Mouse (Mus musculus): ENCODE measurements around the gene Gm21887. TPM values are rescaled to one million over a fixed set of nuclear protein-coding genes. Genes with fewer than 3 reads are reported as not detected.
"Not testable (repeated sequence)": the region's sequence is repeated elsewhere in the genome, so short reads cannot be mapped to it uniquely, and the experiment has no call there.

The Gm21887 gene
- polyA plus RNA-seq (2014; fragmentation: Nextera tagmentation; extraction: Ambion mirVana), result 236 and 294 TPM in 2 replicates

DNA sequence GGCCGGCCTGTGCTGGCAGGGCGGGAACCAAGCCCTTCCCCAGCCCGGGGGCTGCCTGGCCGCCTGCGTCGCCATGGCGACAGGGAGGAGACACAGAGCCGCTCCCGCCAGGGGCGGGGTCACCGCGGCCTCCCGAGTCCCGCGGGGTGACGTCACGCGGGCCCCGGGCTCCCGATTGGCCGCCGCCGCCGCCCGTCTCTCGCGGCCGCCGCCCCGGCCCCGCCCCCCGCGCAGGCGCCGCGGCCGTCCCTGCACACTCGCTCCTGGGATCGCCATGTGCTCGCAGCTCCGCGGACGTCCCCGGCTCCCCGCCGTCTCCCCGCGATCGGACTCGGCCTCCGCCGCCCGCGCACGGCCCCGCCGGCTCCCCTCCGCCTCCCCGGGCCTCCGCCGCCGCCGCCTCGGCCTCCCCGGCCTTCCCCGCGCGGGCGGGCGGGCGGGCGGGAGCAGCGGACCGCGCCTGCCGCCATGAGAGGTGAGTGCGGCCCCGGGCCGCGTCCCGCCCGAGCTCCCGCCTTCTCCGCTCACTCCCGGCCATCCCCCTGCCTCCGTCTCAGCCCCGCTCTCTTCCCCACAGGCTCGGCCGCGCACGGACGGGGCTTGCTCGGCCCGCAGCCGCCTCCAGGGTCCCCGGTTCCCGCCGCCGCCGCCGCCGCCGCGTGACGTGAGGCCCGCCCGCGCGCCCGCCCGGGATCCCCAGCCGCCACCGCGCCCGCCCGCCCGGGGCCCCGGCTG lies at the start of gene Gm21887:
Gm21887 (plus strand) TSS at position 644 of the 735 bp plus-strand sequence.
- WGBS, result 58% methylated on average over 116 of the region's 118 CpGs
- H3K9ac ChIP-seq (replicated peaks; ENCODE audit: low read depth, low read length), result peak within 1 kb of the TSS; percentile 97
- H3K9me3 ChIP-seq (ENCODE audit: control insufficient read depth, low read depth, low read length), result peaks cover 30% of the 10 kb centered on the region
- peak; percentile 86 for ATAC-seq (ENCODE audit: insufficient number of reproducible peaks, insufficient read depth, low FRiP score, low read depth)
- not testable (repeated sequence) for H3K27me3 ChIP-seq (ENCODE audit: control insufficient read depth, insufficient read depth, low read length); H3K4me1 ChIP-seq (ENCODE audit: control insufficient read depth, insufficient read depth, low read length); H3K36me3 ChIP-seq (ENCODE audit: control insufficient read depth, insufficient read depth, low read length)
- peak within 1 kb of the TSS; percentile 37 for H3K4me2 ChIP-seq (replicated peaks; ENCODE audit: low read depth, low read length)
- peak within 1 kb of the TSS; percentile 89 for H3K27ac ChIP-seq (ENCODE audit: low read length)
- peak within 1 kb of the TSS; percentile 47 for H3K4me3 ChIP-seq (ENCODE audit: low read depth, low read length)

DNA sequence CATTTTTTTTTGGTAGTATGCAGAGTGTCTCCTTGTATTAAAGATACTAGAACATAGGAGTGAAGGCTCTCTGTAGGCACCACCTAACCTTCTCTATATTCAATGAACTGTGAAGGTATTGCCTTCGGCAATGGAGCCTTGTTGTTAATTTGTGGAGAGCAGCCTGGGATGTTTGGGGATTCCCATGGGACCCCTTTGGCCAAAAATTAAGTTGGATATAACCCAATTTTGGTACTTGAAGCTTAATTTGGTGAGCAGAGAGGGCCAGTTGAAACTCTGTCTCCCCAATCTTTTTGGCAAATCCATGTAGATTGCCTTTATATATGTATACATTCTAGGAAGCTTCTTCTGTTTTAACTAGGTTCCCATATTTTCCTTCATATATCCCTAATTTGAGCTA lies 40.1 kb upstream of the Gm21887 start:
- Histone ChIP-seq H3K27me3 (ENCODE audit: control insufficient read depth, insufficient read depth, low read length) (no peaks in the 10 kb centered on the region), H3K4me3 (ENCODE audit: low read depth, low read length) (no peak overlapping the region), H3K9ac (replicated peaks; ENCODE audit: low read depth, low read length) (no peak overlapping the region), H3K9me3 (ENCODE audit: control insufficient read depth, low read depth, low read length) (no peaks in the 10 kb centered on the region), H3K36me3 (ENCODE audit: control insufficient read depth, insufficient read depth, low read length) (peaks cover 7% of the 10 kb centered on the region), H3K4me1 (ENCODE audit: control insufficient read depth, insufficient read depth, low read length) (no peaks in the 10 kb centered on the region), H3K27ac (ENCODE audit: low read length) (no peak overlapping the region), H3K4me2 (replicated peaks; ENCODE audit: low read depth, low read length) (no peak overlapping the region)
- ATAC-seq (ENCODE audit: insufficient number of reproducible peaks, insufficient read depth, low FRiP score, low read depth), result no peak
- 88% methylated on average over 1 of the region's 1 CpGs for WGBS

DNA sequence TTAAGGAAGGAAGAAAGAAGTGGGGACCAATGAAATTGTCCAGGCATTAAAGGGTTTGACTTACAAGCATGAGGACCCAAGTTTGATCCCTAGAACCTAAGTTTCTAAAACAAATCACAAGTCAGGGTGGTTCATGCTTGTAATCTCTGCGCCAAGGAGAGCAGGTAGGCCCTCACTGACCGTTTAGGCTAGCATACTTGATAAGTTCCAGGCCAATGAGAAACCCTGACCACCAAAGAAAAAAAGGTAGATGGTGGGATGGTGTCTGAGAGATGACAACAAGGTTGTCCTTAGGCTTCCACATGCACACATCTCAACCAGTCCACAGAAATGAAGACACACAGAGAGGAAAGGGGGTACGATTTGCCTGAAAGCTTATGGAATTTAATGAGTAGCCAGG lies 39.7 kb upstream of the Gm21887 start:
- WGBS, result 80% methylated on average over 3 of the region's 3 CpGs
- H3K9ac ChIP-seq (replicated peaks; ENCODE audit: low read depth, low read length); H3K4me3 ChIP-seq (ENCODE audit: low read depth, low read length); H3K36me3 ChIP-seq (ENCODE audit: control insufficient read depth, insufficient read depth, low read length); H3K4me2 ChIP-seq (replicated peaks; ENCODE audit: low read depth, low read length); H3K27me3 ChIP-seq (ENCODE audit: control insufficient read depth, insufficient read depth, low read length); H3K9me3 ChIP-seq (ENCODE audit: control insufficient read depth, low read depth, low read length); ATAC-seq (ENCODE audit: insufficient number of reproducible peaks, insufficient read depth, low FRiP score, low read depth); H3K4me1 ChIP-seq (ENCODE audit: control insufficient read depth, insufficient read depth, low read length); H3K27ac ChIP-seq (ENCODE audit: low read length): not testable (repeated sequence)

DNA sequence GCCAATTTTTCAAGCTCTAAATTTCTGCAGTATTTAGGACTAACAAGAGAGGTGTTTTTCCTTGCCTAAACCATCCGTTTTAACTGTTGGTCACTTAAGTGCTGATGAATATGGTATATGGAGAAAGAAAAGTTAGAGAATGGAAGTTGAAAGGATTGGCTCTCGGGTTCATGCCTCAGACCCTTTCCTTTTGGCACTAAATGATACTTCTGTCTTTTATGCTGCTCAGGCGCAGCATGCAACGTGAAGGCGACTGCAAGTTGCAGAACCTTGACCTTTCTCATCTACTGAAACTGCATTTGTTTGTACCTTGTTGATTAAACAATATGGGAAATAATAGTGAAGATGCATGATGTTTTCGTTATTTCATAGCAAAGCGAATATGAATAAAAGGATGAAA lies 38.9 kb upstream of the Gm21887 start:
- H3K27me3 ChIP-seq (ENCODE audit: control insufficient read depth, insufficient read depth, low read length); ATAC-seq (ENCODE audit: insufficient number of reproducible peaks, insufficient read depth, low FRiP score, low read depth); H3K4me3 ChIP-seq (ENCODE audit: low read depth, low read length); H3K36me3 ChIP-seq (ENCODE audit: control insufficient read depth, insufficient read depth, low read length); H3K4me2 ChIP-seq (replicated peaks; ENCODE audit: low read depth, low read length); H3K9me3 ChIP-seq (ENCODE audit: control insufficient read depth, low read depth, low read length); H3K9ac ChIP-seq (replicated peaks; ENCODE audit: low read depth, low read length); H3K4me1 ChIP-seq (ENCODE audit: control insufficient read depth, insufficient read depth, low read length); H3K27ac ChIP-seq (ENCODE audit: low read length): not testable (repeated sequence)
- WGBS, result 88% methylated on average over 7 of the region's 7 CpGs

DNA sequence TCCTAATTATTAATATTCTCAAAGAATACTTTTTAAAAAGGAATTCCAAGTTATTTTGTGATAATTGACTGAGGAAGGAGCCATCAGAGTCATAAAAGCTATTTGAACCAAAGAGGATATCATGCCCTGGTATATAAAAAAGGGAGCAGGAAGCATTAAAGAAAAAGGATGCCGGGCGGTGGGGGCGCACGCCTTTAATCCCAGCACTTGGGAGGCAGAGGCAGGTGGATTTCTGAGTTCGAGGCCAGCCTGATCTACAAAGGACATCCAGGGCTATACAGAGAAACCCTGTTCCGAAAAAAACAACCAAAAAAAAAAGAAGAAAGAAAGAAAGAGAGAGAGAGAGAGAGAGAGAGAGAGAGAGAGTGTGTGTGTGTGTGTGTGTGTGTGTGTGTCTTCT lies 37.9 kb upstream of the Gm21887 start:
- H3K4me3 ChIP-seq (ENCODE audit: low read depth, low read length); H3K9me3 ChIP-seq (ENCODE audit: control insufficient read depth, low read depth, low read length); H3K4me2 ChIP-seq (replicated peaks; ENCODE audit: low read depth, low read length); H3K27ac ChIP-seq (ENCODE audit: low read length); H3K9ac ChIP-seq (replicated peaks; ENCODE audit: low read depth, low read length); H3K36me3 ChIP-seq (ENCODE audit: control insufficient read depth, insufficient read depth, low read length); ATAC-seq (ENCODE audit: insufficient number of reproducible peaks, insufficient read depth, low FRiP score, low read depth); H3K27me3 ChIP-seq (ENCODE audit: control insufficient read depth, insufficient read depth, low read length); H3K4me1 ChIP-seq (ENCODE audit: control insufficient read depth, insufficient read depth, low read length): not testable (repeated sequence)
- WGBS, result 87% methylated on average over 6 of the region's 6 CpGs

DNA sequence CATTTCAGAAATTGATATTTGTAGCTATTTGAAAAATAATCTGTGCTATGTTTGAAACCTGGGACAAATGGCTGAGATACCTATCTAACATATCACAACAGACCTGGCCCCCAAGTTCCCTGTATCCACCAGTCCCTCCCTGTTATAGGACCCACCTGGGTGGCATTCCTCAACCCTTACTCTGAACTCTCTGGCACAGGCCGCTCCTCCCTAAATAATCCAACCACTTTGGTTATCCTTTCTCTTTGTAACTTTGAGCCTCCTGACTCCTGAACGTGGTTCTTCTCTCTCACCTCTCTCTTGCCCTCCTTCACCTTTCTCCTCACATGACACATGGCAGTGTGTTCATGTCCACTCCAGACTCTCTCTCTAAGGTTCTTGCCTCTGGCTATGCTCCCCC lies 37.3 kb upstream of the Gm21887 start:
- H3K9me3 ChIP-seq (ENCODE audit: control insufficient read depth, low read depth, low read length); H3K4me2 ChIP-seq (replicated peaks; ENCODE audit: low read depth, low read length); H3K4me3 ChIP-seq (ENCODE audit: low read depth, low read length); H3K4me1 ChIP-seq (ENCODE audit: control insufficient read depth, insufficient read depth, low read length); H3K27ac ChIP-seq (ENCODE audit: low read length); H3K27me3 ChIP-seq (ENCODE audit: control insufficient read depth, insufficient read depth, low read length); H3K9ac ChIP-seq (replicated peaks; ENCODE audit: low read depth, low read length): not testable (repeated sequence)
- WGBS, result 67% methylated on average over 2 of the region's 2 CpGs
- H3K36me3 ChIP-seq (ENCODE audit: control insufficient read depth, insufficient read depth, low read length), result peaks cover 13% of the 10 kb centered on the region
- ATAC-seq (ENCODE audit: insufficient number of reproducible peaks, insufficient read depth, low FRiP score, low read depth), result peak; percentile 53; the same call in 1 of the 2 replicates

DNA sequence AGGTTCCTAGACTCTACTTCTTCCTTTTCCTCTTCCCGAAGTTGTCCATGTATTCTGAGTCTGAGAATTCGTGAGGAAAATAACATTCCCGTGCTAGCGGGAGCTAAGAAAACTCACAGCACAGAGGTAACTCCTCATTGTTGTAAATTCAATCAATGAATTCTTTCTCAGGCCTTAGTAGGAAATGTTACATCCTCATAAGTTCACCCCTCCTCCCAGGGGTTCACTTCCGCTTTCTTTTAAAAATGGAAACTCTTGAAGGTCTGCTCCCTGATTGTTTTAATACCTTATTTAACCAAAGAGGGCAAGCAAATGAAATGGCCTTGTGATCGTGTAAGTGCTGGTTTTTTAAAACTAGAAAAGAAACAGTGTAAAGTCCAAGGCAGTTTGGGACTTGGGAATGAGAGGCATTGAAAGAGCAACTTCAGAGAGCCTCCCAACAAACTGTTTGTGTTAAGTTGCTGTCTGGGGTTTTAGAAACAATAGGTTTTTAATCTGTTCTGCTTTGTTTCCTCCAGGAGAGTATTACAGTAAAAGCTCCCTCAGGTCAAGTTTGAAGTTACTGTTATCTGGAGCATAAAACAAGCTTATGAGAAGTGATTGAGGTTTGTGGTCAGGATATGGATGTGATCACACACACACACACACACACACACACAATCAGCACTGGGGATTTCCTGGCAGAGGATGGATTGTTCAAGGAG lies 36.5 kb upstream of the Gm21887 start:
- H3K36me3 ChIP-seq (ENCODE audit: control insufficient read depth, insufficient read depth, low read length), result peaks cover 15% of the 10 kb centered on the region
- H3K4me3 ChIP-seq (ENCODE audit: low read depth, low read length); H3K9ac ChIP-seq (replicated peaks; ENCODE audit: low read depth, low read length); H3K4me1 ChIP-seq (ENCODE audit: control insufficient read depth, insufficient read depth, low read length); H3K27ac ChIP-seq (ENCODE audit: low read length); H3K9me3 ChIP-seq (ENCODE audit: control insufficient read depth, low read depth, low read length); H3K4me2 ChIP-seq (replicated peaks; ENCODE audit: low read depth, low read length); ATAC-seq (ENCODE audit: insufficient number of reproducible peaks, insufficient read depth, low FRiP score, low read depth); H3K27me3 ChIP-seq (ENCODE audit: control insufficient read depth, insufficient read depth, low read length): not testable (repeated sequence)
- WGBS, result 77% methylated on average over 6 of the region's 6 CpGs

DNA sequence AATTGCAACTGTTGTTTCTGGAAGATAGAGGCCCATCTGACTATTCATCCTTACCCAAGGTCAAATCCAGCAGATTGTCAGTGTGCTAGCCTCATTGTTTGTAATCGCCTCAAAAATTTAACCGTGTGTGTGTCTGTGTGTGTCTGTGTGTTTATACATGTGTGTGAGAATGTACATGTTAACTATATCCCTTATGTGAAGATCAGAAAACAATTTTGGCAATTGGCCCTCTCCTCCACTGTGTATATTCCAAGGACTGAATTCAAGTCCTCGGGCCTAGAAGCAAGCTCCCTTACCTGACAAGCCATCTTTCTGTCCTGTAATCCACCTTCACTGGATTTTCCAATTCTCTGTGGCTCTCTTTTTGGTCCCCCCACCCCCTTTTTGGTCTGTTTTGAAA lies 35.7 kb upstream of the Gm21887 start:
- not testable (repeated sequence) for H3K9ac ChIP-seq (replicated peaks; ENCODE audit: low read depth, low read length); H3K4me1 ChIP-seq (ENCODE audit: control insufficient read depth, insufficient read depth, low read length); H3K27ac ChIP-seq (ENCODE audit: low read length); H3K4me2 ChIP-seq (replicated peaks; ENCODE audit: low read depth, low read length); H3K4me3 ChIP-seq (ENCODE audit: low read depth, low read length); H3K9me3 ChIP-seq (ENCODE audit: control insufficient read depth, low read depth, low read length); ATAC-seq (ENCODE audit: insufficient number of reproducible peaks, insufficient read depth, low FRiP score, low read depth); H3K27me3 ChIP-seq (ENCODE audit: control insufficient read depth, insufficient read depth, low read length)
- H3K36me3 ChIP-seq (ENCODE audit: control insufficient read depth, insufficient read depth, low read length), result peaks cover 15% of the 10 kb centered on the region
- WGBS, result 62% methylated on average over 3 of the region's 3 CpGs
